Mouse (Mus musculus): ENCODE measurements around the gene Hmga2. TPM values are rescaled to one million over a fixed set of nuclear protein-coding genes. Genes with fewer than 3 reads are reported as not detected.

The Hmga2 gene
- polyA plus RNA-seq, 1 experiment: 3.2 TPM

GRCm38 (mm10) chr10:120461301-120461700 is 15.0 kb downstream of the Hmga2 start:
- no peak overlapping the region for H3K4me3 ChIP-seq (replicated peaks; ENCODE audit: control insufficient read depth, low read depth, low read length)
- 61% methylated on average over 5 of the region's 5 CpGs for WGBS
- H3K4me1 ChIP-seq (ENCODE audit: control insufficient read depth, insufficient read depth, low read length): no peaks in the 10 kb centered on the region; the same call in none of the 2 replicates
- H3K27ac ChIP-seq (ENCODE audit: control insufficient read depth, insufficient read depth, low read depth, low read length, poor library complexity): no peak overlapping the region
- TF ChIP-seq POLR2A (IDR thresholded peaks at IDR 0.05; ENCODE audit: borderline replicate concordance, control insufficient read depth, low read depth, low read length) (no peak), CTCF (IDR thresholded peaks at IDR 0.05; ENCODE audit: control insufficient read depth, insufficient read depth, low read length) (no peak)

- 54% methylated on average over 8 of the region's 8 CpGs for WGBS
- Histone ChIP-seq H3K4me1 (ENCODE audit: control insufficient read depth, insufficient read depth, low read length) (no peaks in the 10 kb centered on the region; the same call in none of the 2 replicates), H3K27ac (ENCODE audit: control insufficient read depth, insufficient read depth, low read depth, low read length, poor library complexity) (no peak overlapping the region), H3K4me3 (replicated peaks; ENCODE audit: control insufficient read depth, low read depth, low read length) (no peak overlapping the region)
- TF ChIP-seq CTCF (IDR thresholded peaks at IDR 0.05; ENCODE audit: control insufficient read depth, insufficient read depth, low read length) (no peak), POLR2A (IDR thresholded peaks at IDR 0.05; ENCODE audit: borderline replicate concordance, control insufficient read depth, low read depth, low read length) (no peak)
These were observed 17.4 kb downstream of the Hmga2 start for GRCm38 (mm10) chr10:120458866-120459265.

GRCm38 (mm10) chr10:120449661-120450284 is 26.5 kb downstream of the Hmga2 start:
- WGBS: 91% methylated on average over 19 of the region's 19 CpGs
- H3K4me3 ChIP-seq (replicated peaks; ENCODE audit: control insufficient read depth, low read depth, low read length): no peak overlapping the region
- TF ChIP-seq CTCF (IDR thresholded peaks at IDR 0.05; ENCODE audit: control insufficient read depth, insufficient read depth, low read length): no peak
- TF ChIP-seq POLR2A (IDR thresholded peaks at IDR 0.05; ENCODE audit: borderline replicate concordance, control insufficient read depth, low read depth, low read length): no peak
- no peaks in the 10 kb centered on the region; the same call in 1 of the 2 replicates for H3K4me1 ChIP-seq (ENCODE audit: control insufficient read depth, insufficient read depth, low read length)
- no peak overlapping the region for H3K27ac ChIP-seq (ENCODE audit: control insufficient read depth, insufficient read depth, low read depth, low read length, poor library complexity)

GRCm38 (mm10) chr10:120446799-120447198 is 29.5 kb downstream of the Hmga2 start:
- Histone ChIP-seq H3K4me3 (replicated peaks; ENCODE audit: control insufficient read depth, low read depth, low read length) (no peak overlapping the region), H3K27ac (ENCODE audit: control insufficient read depth, insufficient read depth, low read depth, low read length, poor library complexity) (no peak overlapping the region), H3K4me1 (ENCODE audit: control insufficient read depth, insufficient read depth, low read length) (no peaks in the 10 kb centered on the region; the same call in 1 of the 2 replicates)
- TF ChIP-seq CTCF (IDR thresholded peaks at IDR 0.05; ENCODE audit: control insufficient read depth, insufficient read depth, low read length) (no peak), POLR2A (IDR thresholded peaks at IDR 0.05; ENCODE audit: borderline replicate concordance, control insufficient read depth, low read depth, low read length) (no peak)
- WGBS: 20% methylated on average over 6 of the region's 6 CpGs

- 14% methylated on average over 9 of the region's 9 CpGs for WGBS
- Histone ChIP-seq H3K4me1 (ENCODE audit: control insufficient read depth, insufficient read depth, low read length) (no peaks in the 10 kb centered on the region; the same call in 1 of the 2 replicates), H3K27ac (ENCODE audit: control insufficient read depth, insufficient read depth, low read depth, low read length, poor library complexity) (no peak overlapping the region), H3K4me3 (replicated peaks; ENCODE audit: control insufficient read depth, low read depth, low read length) (no peak overlapping the region)
- TF ChIP-seq POLR2A (IDR thresholded peaks at IDR 0.05; ENCODE audit: borderline replicate concordance, control insufficient read depth, low read depth, low read length) (no peak), CTCF (IDR thresholded peaks at IDR 0.05; ENCODE audit: control insufficient read depth, insufficient read depth, low read length) (no peak)
These were observed 30.1 kb downstream of the Hmga2 start for GRCm38 (mm10) chr10:120446206-120446605.

- no peak for TF ChIP-seq POLR2A (IDR thresholded peaks at IDR 0.05; ENCODE audit: borderline replicate concordance, control insufficient read depth, low read depth, low read length)
- no peak for TF ChIP-seq CTCF (IDR thresholded peaks at IDR 0.05; ENCODE audit: control insufficient read depth, insufficient read depth, low read length)
- H3K4me1 ChIP-seq (ENCODE audit: control insufficient read depth, insufficient read depth, low read length): no peaks in the 10 kb centered on the region; the same call in 1 of the 2 replicates
- H3K4me3 ChIP-seq (replicated peaks; ENCODE audit: control insufficient read depth, low read depth, low read length): no peak overlapping the region
- H3K27ac ChIP-seq (ENCODE audit: control insufficient read depth, insufficient read depth, low read depth, low read length, poor library complexity): no peak overlapping the region
- WGBS: 79% methylated on average over 9 of the region's 9 CpGs
These were observed 31.7 kb downstream of the Hmga2 start for GRCm38 (mm10) chr10:120444463-120445070.

- H3K27ac ChIP-seq (ENCODE audit: control insufficient read depth, insufficient read depth, low read depth, low read length, poor library complexity): no peak overlapping the region
- TF ChIP-seq CTCF (IDR thresholded peaks at IDR 0.05; ENCODE audit: control insufficient read depth, insufficient read depth, low read length) (no peak), POLR2A (IDR thresholded peaks at IDR 0.05; ENCODE audit: borderline replicate concordance, control insufficient read depth, low read depth, low read length) (no peak)
- H3K4me1 ChIP-seq (ENCODE audit: control insufficient read depth, insufficient read depth, low read length): no peaks in the 10 kb centered on the region; the same call in 1 of the 2 replicates
- 84% methylated on average over 10 of the region's 10 CpGs for WGBS
- no peak overlapping the region for H3K4me3 ChIP-seq (replicated peaks; ENCODE audit: control insufficient read depth, low read depth, low read length)
These were observed 32.4 kb downstream of the Hmga2 start for GRCm38 (mm10) chr10:120443757-120444311.

- Histone ChIP-seq H3K4me1 (ENCODE audit: control insufficient read depth, insufficient read depth, low read length) (no peaks in the 10 kb centered on the region; the same call in 1 of the 2 replicates), H3K4me3 (replicated peaks; ENCODE audit: control insufficient read depth, low read depth, low read length) (no peak overlapping the region), H3K27ac (ENCODE audit: control insufficient read depth, insufficient read depth, low read depth, low read length, poor library complexity) (no peak overlapping the region)
- WGBS: 84% methylated on average over 11 of the region's 11 CpGs
- no peak for TF ChIP-seq CTCF (IDR thresholded peaks at IDR 0.05; ENCODE audit: control insufficient read depth, insufficient read depth, low read length)
- TF ChIP-seq POLR2A (IDR thresholded peaks at IDR 0.05; ENCODE audit: borderline replicate concordance, control insufficient read depth, low read depth, low read length): no peak
These were observed 35.0 kb downstream of the Hmga2 start for GRCm38 (mm10) chr10:120441254-120441653.

Data from bone marrow, adult 2 months (tissue).